Mouse (Mus musculus) hindbrain, embryonic 15.5 days (tissue): ENCODE data around the gene Arhgap28. TPM values are rescaled to one million over a fixed set of nuclear protein-coding genes. Genes with fewer than 3 reads are reported as not detected.
A peak's percentile ranks its signal among the peaks of the same experiment; 100 is the strongest.

Experiments used
- ATAC-seq: fragments of 200-750 bp; cut with Nextera tagmentation; 2 replicates; pipeline ENCODE4 v1.8.0; 2017; ENCODE audit warnings: low read depth, moderate number of reproducible peaks, moderate TSS enrichment; ENCODE audit not compliant: low FRiP score
- H3K27ac ChIP-seq: fragments of 300-500 bp; sonication (generic); replicated peaks from 2 replicates; pipeline ENCODE4 v1.5.1; 2015; ENCODE audit warnings: mild to moderate bottlenecking, inconsistent platforms
- H3K27me3 ChIP-seq: fragments of 300-500 bp; sonication (generic); 2 replicates; pipeline ENCODE4 v1.6.1; 2015; ENCODE audit warnings: control low read depth, inconsistent platforms
- H3K36me3 ChIP-seq: fragments of 300-500 bp; sonication (generic); 2 replicates; pipeline ENCODE4 v1.6.1; 2015; ENCODE audit warnings: control low read depth, inconsistent platforms
- H3K4me1 ChIP-seq: fragments of 300-500 bp; sonication (generic); replicated peaks from 2 replicates; pipeline ENCODE4 v1.6.1; 2015; ENCODE audit warnings: control low read depth, inconsistent platforms
- H3K4me2 ChIP-seq: fragments of 300-500 bp; sonication (generic); 2 replicates; pipeline ENCODE4 v1.6.1; 2015; ENCODE audit warnings: moderate library complexity, mild to moderate bottlenecking, inconsistent platforms
- H3K4me3 ChIP-seq: fragments of 300-500 bp; sonication (generic); 2 replicates; pipeline ENCODE4 v1.5.1; 2015; ENCODE audit warnings: mild to moderate bottlenecking, inconsistent platforms
- H3K9ac ChIP-seq: fragments of 300-500 bp; sonication (generic); 2 replicates; pipeline ENCODE4 v1.6.1; 2015; ENCODE audit warnings: inconsistent platforms
- H3K9me3 ChIP-seq: fragments of 300-500 bp; sonication (generic); 2 replicates; pipeline ENCODE4 v1.6.1; 2016; ENCODE audit warnings: control low read depth, inconsistent platforms
- WGBS: fragments of 180-500 bp; shearing (Covaris S2); methylation state at CpG from one replicate; pipeline ENCODE4 v1.1.7; 2015; 5-methylcytosine and 5-hydroxymethylcytosine counted together
- polyA plus RNA-seq: library from polyadenylated mRNA; unstranded; fragments of >200 nt; fragmentation: Nextera tagmentation; extraction: Ambion mirVana; gene quantifications from 2 replicates; pipeline ENCODE4 v1.2.1, GENCODE M21; 2015

Gene Arhgap28
- polyA plus RNA-seq, 1 experiment from 2014 or later, result 8.1 TPM

- no peak for ATAC-seq
- WGBS, result 96% methylated on average over 5 of the region's 5 CpGs
These were observed 107.5 kb downstream of the Arhgap28 start for GRCm38 (mm10) chr17:67896413-67896812.

GRCm38 (mm10) chr17:67889481-67890325, 114.2 kb downstream of the Arhgap28 start:
- Histone ChIP-seq H3K27me3 (no peaks in the 10 kb centered on the region), H3K4me1 (no peaks in the 10 kb centered on the region), H3K9me3 (no peaks in the 10 kb centered on the region), H3K36me3 (no peaks in the 10 kb centered on the region), H3K4me3 (no peak overlapping the region), H3K4me2 (no peak overlapping the region), H3K27ac (no peak overlapping the region), H3K9ac (no peak overlapping the region)
- WGBS, result 66% methylated on average over 20 of the region's 20 CpGs
- ATAC-seq, result no peak

More at GRCm38 (mm10) chr17:67896413-67896812, 107.5 kb downstream of the Arhgap28 start:
- H3K27me3 ChIP-seq, result no peaks in the 10 kb centered on the region
- no peaks in the 10 kb centered on the region for H3K9me3 ChIP-seq
- H3K9ac ChIP-seq, result no peak overlapping the region
- no peaks in the 10 kb centered on the region for H3K36me3 ChIP-seq
- H3K4me1 ChIP-seq, result no peaks in the 10 kb centered on the region
- H3K27ac ChIP-seq, result no peak overlapping the region
- H3K4me3 ChIP-seq, result no peak overlapping the region
- no peak overlapping the region for H3K4me2 ChIP-seq

- Histone ChIP-seq H3K4me3 (no peak overlapping the region), H3K4me1 (no peaks in the 10 kb centered on the region), H3K27ac (no peak overlapping the region), H3K4me2 (no peak overlapping the region), H3K36me3 (no peaks in the 10 kb centered on the region), H3K27me3 (no peaks in the 10 kb centered on the region), H3K9me3 (no peaks in the 10 kb centered on the region), H3K9ac (no peak overlapping the region)
- no peak for ATAC-seq
- 86% methylated on average over 9 of the region's 9 CpGs for WGBS
These were observed 115.8 kb downstream of the Arhgap28 start for GRCm38 (mm10) chr17:67888081-67888480.

DNA sequence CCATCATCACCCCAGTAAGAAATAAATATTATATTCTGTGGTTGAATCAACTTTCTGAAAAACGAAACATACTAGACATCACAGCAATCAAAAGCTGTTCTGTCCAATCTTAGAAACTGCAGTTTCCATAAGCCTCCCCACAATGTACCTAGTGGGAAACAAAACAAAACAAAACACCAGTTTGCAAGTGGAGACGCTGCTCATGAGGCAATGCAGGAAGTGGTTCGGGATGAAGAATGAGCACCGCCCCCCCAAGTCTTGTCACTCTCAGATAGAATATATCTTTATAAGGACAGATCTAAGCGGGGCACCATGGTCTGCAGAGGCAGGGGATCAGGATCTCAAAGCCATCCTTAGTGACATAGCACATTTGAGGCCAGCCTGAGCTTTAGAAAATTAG, 117.6 kb downstream of the Arhgap28 start:
- Histone ChIP-seq H3K4me1 (no peaks in the 10 kb centered on the region), H3K27me3 (no peaks in the 10 kb centered on the region), H3K36me3 (no peaks in the 10 kb centered on the region), H3K4me3 (no peak overlapping the region), H3K9ac (no peak overlapping the region), H3K9me3 (no peaks in the 10 kb centered on the region), H3K4me2 (no peak overlapping the region), H3K27ac (no peak overlapping the region)
- WGBS, result 88% methylated on average over 5 of the region's 5 CpGs
- no peak for ATAC-seq

DNA sequence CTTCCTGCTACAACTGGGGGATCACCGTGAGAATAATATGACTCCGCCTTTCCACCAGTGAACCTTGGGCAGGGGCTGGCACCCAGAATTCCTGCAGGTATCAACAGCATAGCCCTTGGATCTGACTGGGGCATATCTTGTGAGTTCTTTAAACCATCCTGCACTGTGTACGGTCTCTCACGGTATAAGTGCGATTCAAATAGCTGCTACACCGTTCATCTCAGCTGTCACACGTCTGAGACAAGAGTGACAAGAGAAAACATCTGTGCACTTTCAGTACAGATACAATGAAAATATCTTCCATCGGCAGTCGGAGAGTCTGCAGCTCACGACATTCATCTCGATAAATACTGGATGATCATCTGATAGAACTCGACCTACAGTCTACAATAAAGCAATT, 126.3 kb downstream of the Arhgap28 start:
- no peaks in the 10 kb centered on the region for H3K4me1 ChIP-seq
- no peak for ATAC-seq

GRCm38 (mm10) chr17:67869731-67870601, 134.0 kb downstream of the Arhgap28 start:
- peak; percentile 59; the same call in 1 of the 2 replicates for ATAC-seq
- no peak overlapping the region for H3K27ac ChIP-seq
- no peaks in the 10 kb centered on the region for H3K27me3 ChIP-seq
- no peaks in the 10 kb centered on the region for H3K9me3 ChIP-seq
- H3K4me3 ChIP-seq, result no peak overlapping the region
- H3K4me2 ChIP-seq, result no peak overlapping the region
- H3K36me3 ChIP-seq, result no peaks in the 10 kb centered on the region
- H3K9ac ChIP-seq, result no peak overlapping the region
- no peaks in the 10 kb centered on the region for H3K4me1 ChIP-seq
- WGBS, result 71% methylated on average over 23 of the region's 23 CpGs

More for the DNA sequence above, 126.3 kb downstream of the Arhgap28 start:
- Histone ChIP-seq H3K9me3 (no peaks in the 10 kb centered on the region), H3K27ac (no peak overlapping the region), H3K4me2 (no peak overlapping the region), H3K36me3 (no peaks in the 10 kb centered on the region), H3K4me3 (no peak overlapping the region), H3K27me3 (no peaks in the 10 kb centered on the region), H3K9ac (no peak overlapping the region)
- WGBS, result 80% methylated on average over 12 of the region's 12 CpGs

DNA sequence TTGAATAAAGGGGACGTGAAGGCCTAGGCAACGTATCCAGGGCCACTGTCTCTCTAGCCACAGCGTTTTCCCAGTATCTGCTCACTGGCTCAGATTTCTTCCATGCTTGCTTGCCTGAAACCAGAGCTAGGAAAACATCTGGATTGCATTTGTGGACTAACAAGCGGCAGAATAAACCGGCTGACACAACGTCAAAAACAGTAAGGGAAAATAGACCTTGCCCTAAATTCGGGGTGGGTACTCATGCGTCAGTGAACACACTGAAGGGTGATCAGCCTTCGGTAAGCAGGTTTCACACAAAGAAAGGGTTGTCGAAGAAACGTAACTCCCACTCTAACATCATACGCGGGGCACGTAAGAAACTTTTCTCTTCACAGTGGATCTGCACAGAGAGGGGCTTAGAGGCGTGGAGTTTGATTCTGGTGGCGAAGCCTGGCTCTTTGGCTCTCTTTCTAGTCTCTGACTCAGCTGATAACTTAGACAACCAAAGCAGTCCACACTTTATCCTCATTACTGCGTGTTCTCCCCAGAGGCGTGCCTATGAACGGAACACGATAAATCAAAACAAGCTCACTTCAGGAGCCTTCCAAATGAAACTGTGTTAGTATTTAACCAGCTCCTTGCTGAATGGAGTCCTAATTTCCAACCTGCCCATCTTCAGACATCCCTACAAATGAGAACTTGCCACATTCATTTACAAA, 137.2 kb downstream of the Arhgap28 start:
- no peak overlapping the region for H3K27ac ChIP-seq
- H3K27me3 ChIP-seq, result no peaks in the 10 kb centered on the region
- no peaks in the 10 kb centered on the region for H3K4me1 ChIP-seq
- no peak overlapping the region for H3K4me3 ChIP-seq
- no peaks in the 10 kb centered on the region for H3K36me3 ChIP-seq
- no peak for ATAC-seq
- H3K9me3 ChIP-seq, result no peaks in the 10 kb centered on the region
- H3K4me2 ChIP-seq, result no peak overlapping the region
- 72% methylated on average over 20 of the region's 20 CpGs for WGBS
- H3K9ac ChIP-seq, result no peak overlapping the region

DNA sequence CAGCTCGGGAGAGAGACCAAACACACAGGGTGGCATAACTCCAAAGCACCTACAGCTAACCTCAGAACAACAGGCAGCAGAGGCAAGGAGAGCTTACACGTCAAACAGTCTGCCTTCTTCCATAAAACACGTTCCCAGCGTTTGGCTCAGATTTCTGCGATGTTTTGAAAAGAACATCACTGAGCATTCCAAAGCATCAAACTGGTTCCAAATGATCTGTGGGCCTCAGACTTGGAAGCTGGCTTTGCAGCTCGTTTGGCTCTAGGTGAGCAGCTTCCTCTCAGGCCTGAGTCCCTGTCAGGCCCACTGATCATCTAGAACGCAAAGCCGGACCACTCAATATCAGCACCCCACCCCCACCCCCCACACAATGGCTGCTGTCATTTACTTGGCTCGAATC, 137.9 kb downstream of the Arhgap28 start:
- Histone ChIP-seq H3K9me3 (no peaks in the 10 kb centered on the region), H3K4me2 (no peak overlapping the region), H3K4me1 (no peaks in the 10 kb centered on the region), H3K36me3 (no peaks in the 10 kb centered on the region), H3K9ac (no peak overlapping the region), H3K4me3 (no peak overlapping the region), H3K27ac (no peak overlapping the region), H3K27me3 (no peaks in the 10 kb centered on the region)
- no peak for ATAC-seq
- WGBS, result 70% methylated on average over 9 of the region's 9 CpGs

- H3K4me1 ChIP-seq, result no peaks in the 10 kb centered on the region
- H3K9ac ChIP-seq, result no peak overlapping the region
- no peaks in the 10 kb centered on the region for H3K36me3 ChIP-seq
- ATAC-seq, result no peak
- H3K9me3 ChIP-seq, result no peaks in the 10 kb centered on the region
- no peaks in the 10 kb centered on the region for H3K27me3 ChIP-seq
- H3K4me2 ChIP-seq, result no peak overlapping the region
- no peak overlapping the region for H3K27ac ChIP-seq
- 79% methylated on average over 3 of the region's 3 CpGs for WGBS
- H3K4me3 ChIP-seq, result no peak overlapping the region
These were observed 139.0 kb downstream of the Arhgap28 start for GRCm38 (mm10) chr17:67864912-67865311.

DNA sequence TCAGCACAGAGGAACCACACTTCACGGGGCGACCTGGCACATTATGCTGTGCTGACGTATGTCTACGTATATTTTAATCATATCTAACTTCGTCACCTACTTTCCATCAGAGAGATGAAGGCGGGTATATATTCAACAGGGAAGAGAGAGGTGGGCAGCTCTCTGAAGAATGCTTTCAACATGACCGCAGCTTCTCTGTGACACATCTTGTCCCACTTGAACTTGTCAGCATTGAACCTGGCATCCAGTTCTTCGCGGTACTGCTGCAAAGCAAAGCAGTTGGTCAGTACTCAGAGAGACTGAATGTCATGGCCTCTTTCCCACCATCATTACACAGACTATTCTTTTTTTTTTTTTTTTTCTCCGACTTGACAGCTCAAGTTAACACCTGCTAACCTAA, 139.6 kb downstream of the Arhgap28 start:
- WGBS, result 91% methylated on average over 10 of the region's 10 CpGs
- Histone ChIP-seq H3K9me3 (no peaks in the 10 kb centered on the region), H3K4me3 (no peak overlapping the region), H3K4me1 (no peaks in the 10 kb centered on the region), H3K36me3 (no peaks in the 10 kb centered on the region), H3K27ac (no peak overlapping the region), H3K4me2 (no peak overlapping the region), H3K9ac (no peak overlapping the region), H3K27me3 (no peaks in the 10 kb centered on the region)
- no peak for ATAC-seq

GRCm38 (mm10) chr17:67861744-67862535, 142.0 kb downstream of the Arhgap28 start:
- H3K4me3 ChIP-seq, result no peak overlapping the region
- no peak overlapping the region for H3K4me2 ChIP-seq
- H3K27ac ChIP-seq, result no peak overlapping the region
- H3K9ac ChIP-seq, result no peak overlapping the region
- no peaks in the 10 kb centered on the region for H3K4me1 ChIP-seq
- H3K36me3 ChIP-seq, result no peaks in the 10 kb centered on the region
- no peaks in the 10 kb centered on the region for H3K9me3 ChIP-seq
- ATAC-seq, result peak; percentile 81; the same call in 1 of the 2 replicates
- no peaks in the 10 kb centered on the region for H3K27me3 ChIP-seq
- 80% methylated on average over 16 of the region's 16 CpGs for WGBS
